Mouse (Mus musculus) cerebellum, adult 9-10 months (tissue): ENCODE measurements around the gene Mybpc3.

Source experiments
- DNase-seq: peaks from one replicate; pipeline ENCODE4 v3.0.0; 2022

Gene Mybpc3

DNA sequence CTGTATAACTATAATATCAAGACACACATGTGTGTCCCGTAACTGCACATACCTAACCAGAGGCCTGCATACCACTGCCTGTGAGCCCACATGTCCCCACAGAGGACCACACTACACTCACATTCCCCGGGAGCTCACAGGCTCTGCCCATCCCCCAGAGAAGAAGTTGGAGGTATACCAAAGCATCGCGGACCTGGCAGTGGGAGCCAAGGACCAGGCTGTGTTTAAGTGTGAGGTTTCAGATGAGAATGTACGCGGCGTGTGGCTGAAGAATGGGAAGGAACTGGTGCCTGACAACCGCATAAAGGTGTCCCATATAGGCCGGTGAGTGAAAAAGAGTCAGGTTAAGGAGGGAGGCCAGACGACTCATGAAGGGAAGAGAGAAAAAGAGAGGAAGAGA is 7.2 kb downstream of the Mybpc3 start:
- DNase-seq, result no peak

- no peak for DNase-seq
These were observed 10.8 kb downstream of the Mybpc3 start for GRCm38 (mm10) chr2:91128761-91129160.

DNA sequence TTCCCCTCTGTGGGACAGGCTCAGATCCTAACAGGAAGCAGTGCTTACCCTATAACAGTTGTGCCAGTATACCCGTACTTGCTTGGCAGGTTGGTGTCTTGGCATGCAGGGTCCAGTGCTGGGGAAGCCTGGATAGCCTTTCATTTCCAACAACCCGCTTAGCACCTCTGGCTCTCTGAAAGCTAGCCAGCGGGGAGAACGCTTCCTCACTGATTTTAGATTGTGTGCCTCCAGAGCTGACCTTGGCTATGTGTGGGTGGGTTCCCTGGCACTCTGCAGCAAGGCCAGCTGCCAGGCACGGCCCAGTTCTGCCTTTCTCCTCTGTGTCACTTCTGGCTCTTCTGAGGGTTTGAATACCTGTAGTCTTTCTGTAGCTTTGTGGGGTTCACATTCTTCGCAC is 12.2 kb downstream of the Mybpc3 start:
- DNase-seq, result no peak

DNA sequence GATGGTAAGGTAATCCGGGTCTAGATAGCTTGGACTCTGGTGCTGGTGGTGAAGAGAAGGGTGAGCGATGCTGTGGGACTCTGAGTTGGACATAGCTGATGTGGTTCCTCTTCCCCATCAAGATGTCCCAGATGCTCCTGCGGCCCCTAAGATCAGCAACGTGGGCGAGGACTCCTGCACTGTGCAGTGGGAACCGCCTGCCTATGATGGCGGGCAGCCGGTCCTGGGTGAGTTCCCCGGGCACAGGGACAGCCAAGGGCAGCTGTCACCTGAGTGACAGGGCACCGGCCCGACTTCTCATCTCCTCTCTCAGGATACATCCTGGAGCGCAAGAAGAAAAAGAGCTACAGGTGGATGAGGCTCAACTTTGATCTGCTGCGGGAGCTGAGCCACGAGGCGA is 13.3 kb downstream of the Mybpc3 start:
- no peak for DNase-seq

DNA sequence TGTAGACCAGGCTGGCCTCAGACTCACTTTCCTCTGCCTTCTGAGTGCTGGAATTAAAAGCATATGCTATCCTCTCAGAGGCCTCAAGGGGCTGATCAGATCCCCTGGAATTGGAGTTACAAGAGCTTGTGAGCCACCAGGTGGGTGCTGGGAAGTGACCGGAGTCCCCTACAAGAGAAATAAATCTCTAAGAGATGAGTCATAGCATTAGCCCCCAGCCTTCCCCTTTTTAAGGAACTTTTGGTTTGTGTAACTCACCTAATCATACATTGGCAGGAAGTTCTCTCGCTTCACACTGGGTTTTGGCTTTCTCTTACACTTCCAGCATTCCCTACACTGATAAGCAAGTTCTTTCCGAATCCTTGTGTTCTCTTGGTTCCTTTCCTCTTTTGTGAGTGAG is 14.1 kb downstream of the Mybpc3 start:
- DNase-seq, result no peak

DNA sequence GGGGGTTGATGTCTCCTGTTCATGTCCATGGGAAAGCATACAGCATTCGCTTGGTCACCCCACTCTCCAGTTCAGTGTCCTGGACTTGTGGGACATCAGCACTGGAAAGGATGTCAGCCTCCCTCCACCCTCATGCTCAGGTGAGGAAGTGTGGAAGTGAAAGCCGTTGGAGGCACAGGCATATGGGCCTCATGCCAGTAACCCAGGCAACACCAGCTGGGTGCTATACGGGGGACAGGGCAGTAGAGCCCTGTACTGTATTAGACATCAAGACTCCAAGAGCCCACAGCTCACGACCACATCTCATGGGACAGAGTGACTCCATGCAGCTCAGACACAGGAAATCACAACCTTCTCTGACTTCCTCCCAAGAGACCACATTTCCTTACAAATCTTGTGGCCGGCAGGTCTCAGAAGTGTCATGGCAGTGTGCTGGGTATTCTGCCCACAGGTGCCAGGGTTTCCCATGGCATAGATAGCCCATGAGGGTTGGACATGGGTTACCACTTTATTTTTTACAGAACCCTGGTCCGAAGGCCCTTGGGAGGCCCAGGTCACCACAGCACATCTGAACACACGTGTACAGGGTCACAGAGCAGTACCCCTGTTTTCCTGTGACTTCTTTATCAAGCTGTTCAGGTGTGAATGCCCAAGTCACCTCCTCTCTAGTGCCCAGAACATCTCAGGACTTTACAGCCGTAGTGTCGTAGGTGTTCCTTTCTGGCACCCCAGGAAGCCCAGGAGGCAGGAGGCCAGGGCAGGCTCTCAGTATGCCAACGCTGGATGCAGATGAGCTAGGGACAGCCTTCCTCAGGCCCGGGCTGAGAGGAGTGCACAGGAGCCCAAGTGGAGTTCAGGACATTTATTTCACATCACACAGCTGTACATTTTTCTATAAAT is 18.8 kb downstream of the Mybpc3 start:
- DNase-seq, result peak; percentile 64

DNA sequence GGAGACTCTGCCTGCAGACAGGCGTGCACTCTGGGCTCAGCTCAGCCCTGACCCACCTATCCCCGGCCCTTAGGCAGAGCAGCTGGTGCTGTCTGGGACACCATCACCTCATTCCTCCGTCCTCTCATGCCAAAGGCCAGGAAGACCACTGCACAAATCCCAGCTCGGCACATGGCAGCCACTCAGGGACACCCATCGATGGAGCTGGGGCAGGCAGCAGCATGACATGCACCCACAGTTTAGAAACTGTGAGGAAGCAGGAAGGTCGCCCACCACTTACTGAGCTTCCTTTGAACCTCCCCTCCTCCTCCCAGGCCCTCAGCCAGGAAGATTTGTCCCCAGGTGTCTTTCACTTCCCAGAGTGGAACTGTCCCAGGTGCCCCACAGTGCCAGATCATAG is 19.5 kb downstream of the Mybpc3 start:
- no peak for DNase-seq

- DNase-seq, result no peak
These were observed 21.4 kb downstream of the Mybpc3 start for GRCm38 (mm10) chr2:91139311-91139710.

DNA sequence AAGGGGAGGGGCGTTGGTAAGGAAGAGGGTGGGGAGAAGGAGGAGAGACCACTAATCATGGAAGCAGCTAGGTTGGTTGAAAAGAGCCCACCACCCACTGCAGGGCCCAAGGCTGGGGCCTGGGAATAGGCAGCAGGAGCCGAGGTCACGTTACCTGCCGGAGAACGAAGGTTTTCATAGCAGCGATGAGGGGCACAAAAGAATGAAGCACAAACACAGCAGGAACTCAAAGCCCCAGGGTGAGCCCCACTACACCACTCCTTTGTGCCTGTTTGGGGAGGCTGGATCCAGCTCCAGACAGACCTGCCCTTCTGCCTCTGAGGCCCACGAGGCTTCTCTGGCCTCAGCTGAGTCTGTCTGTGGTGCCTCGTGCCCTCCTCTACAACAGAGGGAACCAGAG is 21.8 kb downstream of the Mybpc3 start:
- DNase-seq, result no peak

DNA sequence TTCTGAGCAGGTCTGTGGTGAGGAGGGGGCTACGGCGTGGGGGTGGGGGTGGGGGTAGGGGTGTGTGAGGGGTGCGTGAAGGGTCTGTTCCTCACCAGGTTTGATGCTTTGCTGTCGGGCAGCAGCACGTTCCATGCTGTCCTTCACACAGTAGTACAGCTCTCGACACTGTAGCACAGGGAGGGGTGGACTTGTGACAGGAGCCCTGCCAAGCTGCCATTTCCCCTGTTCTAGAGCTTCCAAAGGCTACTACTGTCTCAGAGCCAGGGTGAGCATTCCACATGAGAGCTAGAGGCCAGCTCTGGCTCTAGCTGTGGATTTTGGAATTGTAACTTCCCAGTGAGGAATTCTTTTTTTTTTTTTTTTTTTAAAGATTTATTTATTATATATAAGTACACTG is 25.0 kb downstream of the Mybpc3 start:
- DNase-seq, result no peak

- DNase-seq, result no peak
These were observed 25.5 kb downstream of the Mybpc3 start for GRCm38 (mm10) chr2:91143401-91143800.

- DNase-seq, result no peak
These were observed 30.2 kb downstream of the Mybpc3 start for GRCm38 (mm10) chr2:91148101-91148500.

- DNase-seq, result no peak
These were observed 33.4 kb downstream of the Mybpc3 start for GRCm38 (mm10) chr2:91151331-91151730.

GRCm38 (mm10) chr2:91152885-91153377 is 35.0 kb downstream of the Mybpc3 start:
- no peak for DNase-seq

GRCm38 (mm10) chr2:91154091-91154490 is 36.1 kb downstream of the Mybpc3 start:
- no peak for DNase-seq

- DNase-seq, result no peak
These were observed 39.2 kb downstream of the Mybpc3 start for GRCm38 (mm10) chr2:91157002-91157752.

DNA sequence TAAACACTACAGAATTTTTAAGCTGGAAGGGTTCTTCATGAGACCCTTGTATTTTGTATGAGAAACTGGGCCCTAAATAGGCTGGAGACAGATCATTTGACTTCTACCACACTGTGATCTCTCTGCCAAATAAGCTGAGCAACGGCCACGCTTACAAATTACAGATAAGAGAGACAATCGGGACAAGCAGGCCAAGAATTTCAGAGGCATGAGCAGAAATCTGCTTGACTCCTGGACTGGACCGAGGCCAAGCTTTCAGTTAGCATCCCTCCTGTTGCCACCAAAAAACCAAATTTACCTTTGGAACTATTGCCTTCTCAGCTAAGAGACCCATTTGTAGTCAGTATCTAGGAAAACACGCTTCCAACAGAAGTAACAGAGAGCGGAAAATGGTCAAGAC is 42.6 kb downstream of the Mybpc3 start:
- DNase-seq, result no peak

GRCm38 (mm10) chr2:91162952-91163351 is 45.0 kb downstream of the Mybpc3 start:
- DNase-seq, result no peak

- no peak for DNase-seq
These were observed 45.6 kb downstream of the Mybpc3 start for GRCm38 (mm10) chr2:91163532-91163931.

DNA sequence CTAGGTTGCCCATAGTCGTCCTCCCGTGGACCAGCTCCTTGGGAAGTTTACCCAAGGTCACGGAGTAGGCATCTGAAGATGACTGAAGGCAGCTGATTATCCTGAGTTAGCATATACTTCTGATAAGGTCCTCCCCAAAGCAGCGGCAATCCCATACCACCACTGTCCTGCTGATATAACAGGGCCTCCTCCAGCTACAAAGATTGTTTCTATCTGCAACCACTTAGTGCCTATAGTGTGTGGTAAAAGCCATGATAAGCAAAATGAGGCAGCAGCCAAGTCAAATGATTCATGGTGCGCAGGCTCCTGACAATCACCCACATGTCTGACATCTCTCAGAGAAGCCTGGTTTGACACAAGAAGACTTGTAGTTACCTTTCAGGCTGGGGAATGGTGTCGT is 47.0 kb downstream of the Mybpc3 start:
- DNase-seq, result no peak

DNA sequence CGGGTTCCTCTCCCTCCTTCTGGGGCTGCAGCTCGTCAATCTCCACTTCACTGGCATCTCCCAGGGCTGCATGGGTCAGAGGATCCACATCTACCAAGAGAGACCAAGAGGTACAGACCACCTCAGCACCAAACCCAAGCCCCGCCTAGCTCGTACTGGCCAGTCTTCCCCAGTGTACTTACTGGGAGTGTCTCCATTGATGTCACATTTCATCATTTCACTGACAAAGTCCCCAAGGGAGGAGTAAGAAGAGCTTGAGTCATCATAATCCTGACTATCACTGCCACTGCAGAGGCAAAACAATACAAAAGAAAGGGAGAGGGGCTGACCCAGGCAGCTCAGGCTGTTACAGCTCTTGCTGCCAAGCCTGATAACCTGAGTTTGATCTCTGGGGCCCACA is 49.7 kb downstream of the Mybpc3 start:
- no peak for DNase-seq

DNA sequence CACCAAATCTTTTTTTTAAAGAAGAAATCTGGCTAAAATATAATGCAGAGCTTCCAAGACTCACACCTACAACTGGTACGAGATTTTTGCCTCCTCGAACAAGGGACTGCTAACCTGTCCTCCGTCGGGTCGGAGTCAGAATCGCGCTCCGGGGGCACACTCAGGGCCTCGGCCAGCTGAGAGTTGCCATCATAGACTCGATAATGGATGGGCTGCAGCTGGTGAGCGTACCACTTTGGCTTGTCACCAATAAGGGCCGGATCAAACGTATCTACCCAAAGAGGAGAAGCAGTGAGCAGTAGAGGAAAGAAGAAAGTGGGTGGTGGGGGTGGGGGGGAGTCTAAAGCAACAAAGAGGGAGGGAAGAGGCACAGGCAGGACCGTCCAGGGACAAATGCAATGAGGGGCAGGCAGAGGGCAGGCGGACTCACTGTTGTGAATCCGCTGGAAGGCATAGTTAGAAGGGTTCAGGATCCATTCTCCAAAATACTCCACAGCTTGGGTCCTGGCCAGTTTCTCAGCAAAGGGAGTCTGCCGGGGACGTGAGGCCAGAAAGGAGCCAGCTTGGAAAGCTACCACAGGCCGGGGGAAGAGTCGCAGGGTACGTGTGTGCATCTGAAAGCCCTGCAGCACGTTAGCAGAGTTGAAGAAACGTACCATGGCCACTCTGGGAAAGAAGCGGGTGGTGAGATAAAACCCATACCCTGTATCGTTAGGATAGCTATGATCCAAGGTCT is 51.8 kb downstream of the Mybpc3 start:
- DNase-seq, result no peak

- no peak for DNase-seq
These were observed 57.5 kb downstream of the Mybpc3 start for GRCm38 (mm10) chr2:91175490-91175889.
